Mouse (Mus musculus) adrenal gland, adult 8-10 months (tissue): ENCODE measurements around the gene Tmx2. TPM values are rescaled to one million over a fixed set of nuclear protein-coding genes. Genes with fewer than 3 reads are reported as not detected.
"Not testable (repeated sequence)": the region's sequence is repeated elsewhere in the genome, so short reads cannot be mapped to it uniquely, and the experiment has no call there.

ENCODE experiments used
- DNase-seq: peaks from one replicate; pipeline ENCODE4 v3.0.0; 2022
- total RNA-seq, 4 experiments: library from RNA; stranded (reverse); gene quantifications; 2 replicates each; pipeline ENCODE4 v1.2.4; 2022

Tmx2 gene
- total RNA-seq = 100 to 1,000 TPM; 161 to 203 (median 188) TPM

DNA sequence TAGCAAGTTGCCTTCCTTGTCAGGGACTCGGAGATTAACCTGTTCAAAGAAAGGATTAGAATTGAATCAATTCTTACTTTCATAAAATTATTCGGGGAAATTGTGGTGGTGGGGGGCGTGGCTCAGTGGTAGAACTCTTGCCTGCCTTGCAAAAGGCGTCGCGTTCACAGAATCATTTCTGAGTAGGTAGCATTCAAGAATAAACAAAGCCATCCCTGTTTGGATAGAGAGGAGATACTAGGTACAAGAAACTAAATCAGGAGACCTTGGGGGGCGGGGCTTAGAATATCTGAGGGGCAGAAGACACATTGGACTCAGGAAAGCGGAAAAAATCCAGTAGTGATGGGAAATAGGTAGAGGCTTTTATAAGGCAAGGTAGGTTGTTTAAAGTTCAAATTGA lies at the start of gene Tmx2:
Gene Tmx2, minus strand, starts transcription at position 125 of the 400 bp plus-strand sequence.
- DNase-seq = no peak

DNA sequence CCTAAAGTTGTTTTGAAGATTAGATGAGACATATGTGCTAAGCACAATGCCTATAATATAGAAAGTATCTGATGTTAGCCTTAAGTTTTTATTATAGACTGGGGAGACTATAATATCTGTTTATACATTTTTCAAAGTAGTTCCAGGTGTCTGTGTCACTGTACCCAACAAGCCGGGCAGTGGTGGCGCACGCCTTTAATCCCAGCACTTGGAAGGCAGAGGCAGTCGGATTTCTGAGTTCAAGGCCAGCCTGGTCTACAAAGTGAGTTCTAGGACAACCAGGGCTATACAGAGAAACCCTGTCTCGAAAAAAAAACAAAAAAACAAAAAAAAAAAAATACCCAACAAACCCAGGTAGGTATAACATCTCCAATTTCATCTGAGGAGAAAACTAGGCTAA lies 49.3 kb upstream of the Tmx2 start:
- not testable (repeated sequence) for DNase-seq

GRCm38 (mm10) chr2:84727172-84727858 lies 48.4 kb upstream of the Tmx2 start, which contains the start of gene Clp1:
TSS of gene Clp1 (minus strand) at chr2:84727350.
- DNase-seq = peak; percentile 97

- no peak for DNase-seq
Measured at GRCm38 (mm10) chr2:84726716-84727115, 47.8 kb upstream of the Tmx2 start.

GRCm38 (mm10) chr2:84725770-84726169 lies 46.8 kb upstream of the Tmx2 start:
- DNase-seq = no peak

- DNase-seq = no peak
Measured at GRCm38 (mm10) chr2:84723856-84724255, 44.9 kb upstream of the Tmx2 start.

GRCm38 (mm10) chr2:84721182-84721581 lies 42.2 kb upstream of the Tmx2 start:
- DNase-seq = no peak

DNA sequence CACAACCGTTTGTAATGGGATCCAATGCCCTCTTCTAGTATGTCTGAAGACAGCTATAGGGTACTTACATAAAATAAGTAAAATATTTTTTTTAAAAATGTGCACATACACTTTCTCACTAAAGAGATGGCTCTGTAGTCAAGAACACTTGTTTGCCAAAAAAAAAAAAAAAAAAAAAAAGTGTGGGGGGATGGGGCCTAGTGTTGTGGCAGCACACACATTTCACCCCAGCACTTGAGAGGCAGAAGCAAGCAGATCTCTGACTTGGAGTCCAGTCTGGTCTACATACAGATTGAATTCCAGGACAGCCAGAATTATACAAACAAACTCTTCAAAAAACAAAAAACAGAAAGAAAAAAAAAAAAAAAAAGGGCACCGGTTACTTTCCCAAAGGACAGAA lies 41.8 kb upstream of the Tmx2 start:
- DNase-seq = no peak

GRCm38 (mm10) chr2:84717357-84717756 lies 38.4 kb upstream of the Tmx2 start:
- DNase-seq = no peak

- DNase-seq = no peak
Measured at GRCm38 (mm10) chr2:84716423-84717355, 37.7 kb upstream of the Tmx2 start.

DNA sequence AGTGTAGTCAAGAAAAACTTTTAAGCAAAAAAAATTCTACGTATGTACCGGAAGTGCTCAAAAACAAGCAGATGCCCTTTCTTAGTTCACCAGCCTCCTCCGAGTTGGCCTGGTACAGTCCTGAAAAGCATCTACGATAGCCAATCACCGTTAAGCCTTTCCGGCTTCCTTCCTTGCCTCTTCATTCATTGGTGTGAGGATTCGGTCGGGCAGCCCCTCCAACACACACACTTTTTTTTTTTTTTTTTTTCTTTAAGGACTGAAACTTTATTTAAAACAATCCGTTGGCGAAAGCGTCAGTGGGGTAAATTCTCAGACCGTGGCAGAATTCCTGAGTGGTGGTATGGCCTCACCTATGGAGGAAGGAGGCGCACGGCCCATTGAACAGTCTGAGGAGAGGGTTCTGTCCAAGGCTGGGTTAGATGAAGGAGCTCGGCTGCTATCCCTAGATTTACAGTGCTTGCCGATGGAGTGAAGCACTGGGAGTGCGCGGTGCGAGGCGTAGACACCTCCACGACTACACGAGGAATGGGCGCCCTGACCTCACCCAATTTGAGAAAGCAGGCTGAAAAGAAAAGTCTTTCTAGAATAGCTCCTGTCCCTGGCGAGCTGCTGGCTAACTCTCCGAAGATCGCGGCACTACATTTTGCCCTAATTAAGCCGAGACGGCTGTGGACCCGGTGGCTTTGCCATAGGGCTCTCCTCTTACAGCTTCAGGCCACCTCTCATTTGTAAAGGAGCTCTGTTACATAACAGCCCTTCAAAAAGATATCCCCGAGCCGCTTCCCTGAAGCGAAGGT lies 36.8 kb upstream of the Tmx2 start:
- DNase-seq = peak; percentile 89

- DNase-seq = peak; percentile 98
Measured at GRCm38 (mm10) chr2:84714811-84715561, 36.0 kb upstream of the Tmx2 start, which contains the start of gene Zdhhc5. TSS of gene Zdhhc5 (minus strand) at chr2:84715180.

DNA sequence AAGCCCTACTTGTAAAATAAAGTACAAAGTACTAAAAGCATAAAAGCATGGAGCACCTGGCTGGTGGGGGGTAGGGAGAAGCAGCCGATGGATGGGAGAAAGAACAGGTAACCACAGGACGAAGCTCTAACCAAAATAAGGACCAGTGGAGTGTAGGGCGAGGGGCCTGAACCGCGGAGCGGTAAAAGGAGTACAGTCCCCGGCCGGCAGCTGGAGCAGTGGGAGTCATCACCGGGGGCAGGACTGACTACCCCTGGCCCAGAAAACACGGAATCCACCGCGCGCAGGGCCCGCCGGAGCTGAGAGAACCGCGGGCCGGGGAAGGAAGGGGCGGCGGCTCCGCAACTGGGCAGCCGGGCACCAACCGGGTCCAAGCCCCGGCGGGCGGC lies 35.5 kb upstream of the Tmx2 start:
- no peak for DNase-seq

- DNase-seq = no peak
Measured at GRCm38 (mm10) chr2:84711898-84712297, 33.0 kb upstream of the Tmx2 start.

GRCm38 (mm10) chr2:84707523-84707922 lies 28.6 kb upstream of the Tmx2 start:
- DNase-seq = no peak

DNA sequence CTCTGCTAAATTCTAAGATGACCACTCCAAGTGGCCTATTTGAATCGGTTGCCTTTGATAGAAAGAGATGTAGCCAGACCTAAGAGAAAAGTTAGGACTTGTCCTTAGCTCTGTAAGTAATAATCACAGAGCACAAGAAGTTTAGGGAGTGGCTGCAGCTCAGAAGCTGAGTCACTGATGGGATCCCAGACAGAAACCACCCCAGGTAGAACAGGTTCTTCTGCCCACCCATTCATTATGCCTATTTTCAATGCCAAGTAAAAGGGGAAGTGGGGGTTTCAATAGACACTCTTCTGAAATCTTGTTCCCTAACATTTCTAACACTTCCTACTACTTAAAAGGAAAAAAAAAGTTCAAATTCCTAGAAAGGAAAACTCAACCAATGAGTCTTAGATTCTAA lies 26.4 kb upstream of the Tmx2 start:
- DNase-seq = no peak

DNA sequence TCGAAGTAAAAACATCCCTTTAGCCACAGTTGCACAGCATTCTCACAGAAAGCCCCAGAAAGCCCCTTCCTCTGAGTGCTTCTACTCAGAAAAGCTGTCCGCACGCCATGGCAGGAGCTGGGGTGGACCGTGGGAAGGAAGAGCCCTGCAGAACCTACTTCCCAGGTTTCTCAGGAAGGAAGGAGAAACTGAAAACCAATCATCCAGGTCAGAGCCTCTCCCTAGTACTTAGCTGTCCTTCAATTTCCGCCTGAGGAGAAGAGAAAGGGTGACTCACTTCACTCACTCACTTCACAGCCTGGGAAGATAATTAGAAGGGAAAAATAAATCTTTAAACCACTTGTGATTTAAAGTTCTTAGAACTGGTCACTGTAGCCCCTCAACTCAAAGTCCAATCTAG lies 25.4 kb upstream of the Tmx2 start:
- no peak for DNase-seq

GRCm38 (mm10) chr2:84703497-84703896 lies 24.6 kb upstream of the Tmx2 start:
- no peak for DNase-seq

- no peak for DNase-seq
Measured at GRCm38 (mm10) chr2:84695007-84695695, 16.2 kb upstream of the Tmx2 start.

- DNase-seq = no peak
Measured at GRCm38 (mm10) chr2:84690050-84690449, 11.1 kb upstream of the Tmx2 start.
